Mouse (Mus musculus) thymus, adult 18-20 months (tissue): ENCODE data around the gene Tldc2.

Source experiments
- DNase-seq, 2 experiments: peaks; one replicate each; pipeline ENCODE4 v3.0.0; 2022; ENCODE audit warnings: mixed read lengths in 2 of 2

Tldc2 gene

GRCm38 (mm10) chr2:157086796-157087195 is at the start of gene Tldc2:
Tldc2 (plus strand) TSS chr2:157087055.
- no peak for DNase-seq

DNA sequence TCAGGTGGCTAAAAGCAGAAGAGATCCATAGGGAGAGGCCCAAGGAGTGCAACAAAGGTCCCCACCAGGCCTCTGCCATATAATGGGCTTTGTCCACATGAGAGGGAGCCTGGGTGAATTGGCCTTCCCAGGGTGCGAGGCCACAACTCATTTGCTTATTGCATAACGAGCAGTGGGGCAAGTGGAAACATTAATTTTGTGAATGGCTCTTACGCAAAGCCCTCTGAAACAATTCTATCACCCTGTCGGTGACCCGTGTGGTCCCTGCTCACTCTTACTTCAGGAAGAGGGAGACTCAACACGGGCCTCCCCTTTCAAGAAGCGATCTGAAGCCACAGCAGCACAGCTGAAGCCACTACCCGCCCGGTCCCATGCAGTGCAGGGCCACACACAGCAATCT is 49.6 kb upstream of the Tldc2 start:
- DNase-seq, result no peak

DNA sequence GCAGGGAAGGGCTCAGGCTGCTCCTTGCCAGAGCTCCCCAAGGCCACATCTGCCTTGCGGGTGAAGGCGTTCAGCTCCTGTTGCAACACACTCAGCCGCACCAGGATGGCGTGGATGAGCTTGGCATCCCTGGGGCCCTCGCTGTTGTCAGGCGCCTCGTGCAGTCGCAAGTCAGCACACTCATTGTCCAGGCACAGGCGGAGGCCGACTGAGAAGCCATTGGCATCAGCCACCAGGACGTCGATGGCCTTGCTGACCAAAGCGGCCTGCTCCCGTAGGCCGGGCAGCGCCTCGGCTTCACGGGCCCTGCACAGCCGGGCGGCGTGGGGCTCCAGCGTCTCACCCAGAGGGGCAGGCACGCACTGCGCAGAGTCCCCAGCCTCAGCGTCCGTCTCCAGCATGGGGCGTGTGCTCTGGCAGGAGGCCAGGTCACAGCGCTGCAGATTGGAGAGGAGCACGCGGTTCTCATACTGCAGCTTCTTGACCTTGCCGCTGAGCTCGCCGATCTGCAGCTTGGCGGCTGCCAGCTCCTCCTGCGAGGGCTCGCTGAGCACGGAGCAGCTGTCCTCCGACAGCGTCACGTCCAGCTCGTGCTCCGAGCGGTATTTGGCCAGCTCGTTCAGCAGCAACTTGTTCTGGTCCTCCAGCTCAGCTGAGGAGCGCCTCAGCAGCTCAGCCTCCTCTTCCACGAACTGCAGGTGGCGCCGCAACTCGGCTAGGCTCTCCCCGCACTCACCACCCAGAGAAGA is 46.8 kb upstream of the Tldc2 start:
- no peak for DNase-seq

GRCm38 (mm10) chr2:157040649-157041046 is 46.2 kb upstream of the Tldc2 start:
- no peak for DNase-seq

DNA sequence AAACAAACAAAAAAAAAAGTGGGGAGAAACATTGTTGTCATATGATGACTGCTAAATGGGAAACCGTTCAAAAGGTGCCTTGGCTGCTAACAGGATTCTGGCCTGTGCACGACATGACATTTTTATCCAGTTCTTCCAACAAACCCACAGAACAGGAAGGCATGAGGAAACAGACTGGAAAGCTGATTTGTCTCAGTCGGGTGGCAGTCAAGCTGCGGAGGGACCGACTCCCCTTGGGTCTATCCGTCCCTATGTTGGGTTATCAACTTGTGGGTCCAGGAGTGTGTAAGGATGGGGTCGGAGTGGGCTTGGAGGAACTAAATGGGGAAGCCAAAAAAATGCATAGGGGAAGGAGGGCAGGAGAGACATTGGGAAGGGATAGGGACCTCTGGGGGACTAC is 45.4 kb upstream of the Tldc2 start:
- no peak for DNase-seq

- no peak for DNase-seq
Observed at GRCm38 (mm10) chr2:157043556-157043955, 43.3 kb upstream of the Tldc2 start.

DNA sequence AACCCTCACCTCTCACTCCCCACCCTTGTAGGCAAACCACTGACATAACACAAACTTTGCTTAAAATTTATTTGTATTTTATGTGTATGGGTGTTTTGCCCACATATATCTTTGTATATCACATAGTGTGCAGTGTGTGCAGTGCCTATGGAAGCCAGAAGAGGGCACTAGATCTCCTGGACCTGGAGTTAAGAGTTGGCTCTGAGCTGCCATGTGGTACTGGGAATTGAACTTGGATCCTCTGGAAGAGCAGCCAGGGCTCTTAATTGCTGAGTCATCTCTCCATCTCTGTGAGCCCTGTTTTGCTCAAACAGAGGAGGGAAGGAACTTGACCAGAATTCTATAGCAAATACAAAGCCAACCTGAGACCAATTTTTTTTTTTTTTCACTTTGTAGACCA is 42.9 kb upstream of the Tldc2 start:
- DNase-seq, result no peak

DNA sequence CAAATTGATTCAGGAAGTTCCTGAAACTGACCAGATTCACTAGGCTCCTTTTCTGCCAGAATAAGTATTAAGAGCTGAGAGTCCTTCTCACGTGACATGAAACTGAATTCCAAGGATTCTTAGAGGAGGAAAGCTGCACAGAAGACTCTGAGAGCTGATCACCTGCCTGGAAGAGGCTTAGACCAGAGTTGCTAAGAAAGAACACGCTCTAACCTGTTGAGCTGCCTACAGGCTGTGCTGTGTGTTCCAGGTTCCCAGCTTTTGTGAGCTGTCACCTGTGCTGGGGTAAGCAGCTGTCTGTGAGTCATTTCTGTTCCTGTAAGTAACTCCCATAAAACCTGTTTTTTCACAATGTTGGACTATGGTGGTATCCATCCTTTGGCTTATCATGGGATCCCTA is 40.9 kb upstream of the Tldc2 start:
- DNase-seq, result no peak

DNA sequence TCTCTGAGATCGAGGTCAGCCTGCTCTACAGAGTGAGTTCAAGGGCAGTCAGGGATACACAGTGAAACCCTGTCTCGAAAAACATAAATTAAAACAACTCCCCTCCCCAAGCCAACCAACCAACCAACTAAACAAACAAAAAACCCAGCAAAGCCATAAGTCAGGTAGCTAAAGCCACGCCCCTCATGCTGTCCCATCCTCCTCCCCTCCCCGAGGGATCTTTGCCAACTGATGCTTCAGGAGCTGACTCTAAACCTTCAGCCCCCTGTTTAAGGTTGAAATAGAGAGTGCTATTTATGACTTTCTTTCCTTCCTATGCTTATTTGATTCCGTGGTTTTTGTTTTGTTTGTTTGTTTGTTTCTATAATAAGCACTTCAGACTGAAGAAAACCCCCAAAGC is 39.9 kb upstream of the Tldc2 start:
- no peak for DNase-seq

DNA sequence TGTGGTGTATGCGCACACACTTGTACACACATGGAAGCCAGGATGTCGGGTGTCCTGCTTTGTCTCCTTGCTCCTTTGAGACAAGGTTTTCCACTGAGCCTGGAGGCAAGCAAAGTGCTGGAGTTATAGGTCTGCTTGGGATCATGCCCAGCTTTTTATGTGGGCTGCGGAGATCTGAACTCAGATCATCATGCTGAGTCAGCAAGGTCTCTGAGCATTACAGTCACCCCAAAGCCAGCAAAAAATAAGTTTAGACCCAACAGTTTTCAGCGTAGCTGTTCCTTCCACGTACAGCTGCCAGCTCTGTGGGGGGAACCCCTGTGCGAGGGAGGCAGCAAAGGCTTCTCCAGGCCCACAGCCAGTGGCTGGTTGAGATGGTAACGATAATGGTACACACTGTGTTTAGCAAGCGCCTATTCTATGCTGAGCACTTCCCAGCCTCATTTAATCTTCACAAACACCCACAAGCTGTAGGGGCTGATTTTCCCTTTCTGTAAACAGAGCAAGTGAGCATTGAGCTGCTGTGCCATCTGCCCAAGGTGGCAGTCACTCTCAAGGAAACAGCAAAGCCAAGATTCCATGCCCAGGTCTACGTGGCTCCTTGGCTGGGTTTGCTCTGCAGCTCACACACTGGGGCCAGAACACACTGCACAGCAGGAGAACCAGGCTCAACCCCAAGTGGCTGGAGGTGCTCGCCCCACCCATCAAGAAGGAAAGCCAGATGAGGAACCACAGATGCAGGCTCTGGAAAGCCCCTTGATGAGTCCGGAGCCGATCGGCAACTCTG is 38.3 kb upstream of the Tldc2 start:
- no peak for DNase-seq

DNA sequence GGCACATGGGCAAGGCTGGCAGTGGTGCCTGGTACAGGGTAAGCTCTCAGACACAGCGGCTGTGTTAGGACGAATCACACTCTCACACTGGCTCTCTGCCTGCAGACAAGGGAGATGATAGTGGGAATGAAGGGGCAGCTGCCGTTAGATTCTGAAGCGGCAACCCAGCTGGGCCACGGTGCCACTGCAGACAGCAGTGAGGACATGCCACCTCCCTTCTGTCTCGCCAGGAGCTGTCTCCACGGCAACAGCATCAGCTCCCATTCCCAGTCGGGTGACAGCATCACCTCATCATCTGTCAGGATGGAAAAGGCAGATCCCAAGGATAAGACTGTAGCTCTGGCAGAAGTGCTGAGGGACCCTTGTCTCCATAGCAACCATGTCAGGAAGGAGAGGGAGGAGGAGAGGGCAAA is 37.0 kb upstream of the Tldc2 start:
- DNase-seq, result no peak

- no peak for DNase-seq
Observed at GRCm38 (mm10) chr2:157052448-157052847, 34.4 kb upstream of the Tldc2 start.

GRCm38 (mm10) chr2:157053124-157053523 is 33.7 kb upstream of the Tldc2 start:
- DNase-seq, result no peak

- DNase-seq, result no peak
Observed at GRCm38 (mm10) chr2:157053787-157054186, 33.1 kb upstream of the Tldc2 start.

GRCm38 (mm10) chr2:157054297-157054696 is 32.6 kb upstream of the Tldc2 start:
- DNase-seq, result no peak

DNA sequence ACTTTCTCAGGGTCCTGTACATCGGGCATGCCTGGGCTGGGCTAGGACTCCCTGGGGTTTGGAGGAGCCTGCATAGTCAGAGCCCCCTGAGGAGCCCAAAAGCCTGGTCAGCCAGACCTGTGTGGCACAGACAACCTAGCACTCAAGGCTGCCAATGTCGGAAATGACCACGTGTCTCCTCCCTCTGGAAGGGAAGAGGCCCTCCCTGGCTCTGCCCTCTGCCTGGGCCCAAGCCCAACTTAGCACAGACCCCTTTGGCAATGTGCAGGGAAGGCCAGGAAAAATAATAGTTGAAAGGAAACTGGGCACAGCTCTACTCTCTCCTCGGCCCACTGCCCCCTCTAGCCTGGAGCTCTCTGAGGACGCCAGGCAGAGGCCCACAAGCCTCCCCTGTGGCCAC is 32.0 kb upstream of the Tldc2 start:
- no peak for DNase-seq

DNA sequence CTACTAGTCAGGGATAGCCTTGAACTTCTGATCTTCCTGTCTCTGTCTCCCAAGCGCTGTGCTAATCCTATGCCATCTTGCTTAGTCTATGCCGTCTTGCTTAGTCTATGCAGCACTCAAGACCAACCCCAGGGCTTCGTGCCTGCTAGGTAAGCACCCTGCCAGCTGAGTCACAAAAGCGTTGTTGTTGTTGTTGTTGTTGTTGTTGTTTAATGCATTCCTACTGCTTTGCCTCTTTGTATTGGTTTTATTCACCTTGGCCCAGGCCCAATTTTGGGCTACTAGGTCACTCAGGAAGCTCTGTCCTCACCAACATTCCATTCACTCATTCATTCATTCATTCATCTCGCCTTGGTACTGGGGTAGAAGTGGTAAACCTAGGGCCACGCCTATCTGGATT is 31.1 kb upstream of the Tldc2 start:
- DNase-seq, result no peak

- DNase-seq, result no peak
Observed at GRCm38 (mm10) chr2:157057186-157057585, 29.7 kb upstream of the Tldc2 start.

DNA sequence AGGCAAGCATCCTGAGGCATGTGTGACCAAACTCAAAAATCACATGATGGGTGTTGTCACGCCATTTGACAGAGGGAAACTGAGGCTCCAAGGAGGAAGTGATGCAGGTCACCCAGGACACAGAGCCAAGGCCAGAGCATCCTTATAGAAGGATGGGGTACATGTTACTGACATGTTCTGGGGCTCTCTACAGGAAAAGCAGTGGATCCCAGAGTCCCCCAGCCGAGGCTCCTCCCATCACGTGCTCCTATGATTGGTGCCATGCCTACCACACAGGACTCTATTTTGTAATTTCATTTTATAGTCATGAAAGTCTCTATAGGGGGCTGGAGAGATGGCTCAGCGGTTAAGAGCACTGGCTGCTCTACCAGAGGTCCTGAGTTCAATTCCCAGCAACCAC is 29.1 kb upstream of the Tldc2 start:
- no peak for DNase-seq

DNA sequence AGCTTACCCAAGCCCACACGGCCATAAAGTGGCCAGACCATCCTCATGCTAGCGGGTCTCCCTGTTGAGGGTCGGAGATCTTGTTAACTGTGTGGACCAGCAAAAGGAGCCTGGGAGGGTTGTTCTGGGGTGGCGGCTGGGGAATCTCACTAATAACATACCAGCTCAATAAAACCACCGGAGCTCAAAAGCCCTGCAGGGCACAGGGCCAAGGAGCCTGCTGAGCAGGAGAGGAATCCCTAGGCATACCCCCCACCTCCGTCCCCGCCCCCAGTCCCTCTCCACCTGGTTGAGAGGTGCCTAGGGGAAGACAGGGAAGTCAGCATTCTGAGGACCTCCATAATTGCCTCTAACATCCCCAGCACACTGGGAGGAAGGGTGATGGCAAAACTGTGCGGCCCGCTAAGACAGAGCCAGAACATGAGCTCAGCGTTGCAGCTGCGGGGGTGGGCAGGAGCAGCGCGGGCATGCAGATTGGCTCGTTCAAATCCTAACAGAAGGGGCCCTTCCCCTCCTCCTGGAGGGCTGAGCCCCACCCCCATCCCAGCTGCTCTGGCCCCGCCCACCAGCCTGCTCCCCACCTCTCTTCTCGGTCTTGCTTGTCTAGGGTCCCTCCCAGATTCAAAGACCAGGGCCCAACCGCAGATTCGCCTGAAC is 28.4 kb upstream of the Tldc2 start:
- peak; percentile 30 to 33 for DNase-seq

GRCm38 (mm10) chr2:157059166-157059565 is 27.7 kb upstream of the Tldc2 start:
- no peak for DNase-seq

DNA sequence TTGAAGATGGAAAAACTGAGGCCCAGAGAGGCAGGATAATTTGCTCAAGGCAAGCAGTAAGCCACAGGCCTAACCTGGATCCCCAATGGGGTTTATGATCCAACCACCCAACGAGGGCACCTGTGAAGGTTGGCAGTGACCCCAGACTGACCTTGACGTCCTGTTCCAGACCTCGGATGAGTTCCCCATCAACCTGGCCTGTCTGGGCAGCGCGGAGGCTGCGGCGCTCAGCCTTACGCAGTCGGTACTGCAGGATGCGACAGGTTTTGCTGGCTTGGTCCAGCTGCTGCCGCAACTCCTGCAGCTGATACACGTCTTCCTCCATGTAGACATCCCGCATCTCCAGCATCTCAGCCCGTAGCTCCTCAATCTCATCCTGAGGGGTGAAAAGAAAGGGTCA is 26.8 kb upstream of the Tldc2 start:
- no peak for DNase-seq

GRCm38 (mm10) chr2:157060557-157061305 is 26.1 kb upstream of the Tldc2 start:
- no peak for DNase-seq
